Mouse (Mus musculus): ENCODE measurements around the gene Fbxo46.

DNA sequence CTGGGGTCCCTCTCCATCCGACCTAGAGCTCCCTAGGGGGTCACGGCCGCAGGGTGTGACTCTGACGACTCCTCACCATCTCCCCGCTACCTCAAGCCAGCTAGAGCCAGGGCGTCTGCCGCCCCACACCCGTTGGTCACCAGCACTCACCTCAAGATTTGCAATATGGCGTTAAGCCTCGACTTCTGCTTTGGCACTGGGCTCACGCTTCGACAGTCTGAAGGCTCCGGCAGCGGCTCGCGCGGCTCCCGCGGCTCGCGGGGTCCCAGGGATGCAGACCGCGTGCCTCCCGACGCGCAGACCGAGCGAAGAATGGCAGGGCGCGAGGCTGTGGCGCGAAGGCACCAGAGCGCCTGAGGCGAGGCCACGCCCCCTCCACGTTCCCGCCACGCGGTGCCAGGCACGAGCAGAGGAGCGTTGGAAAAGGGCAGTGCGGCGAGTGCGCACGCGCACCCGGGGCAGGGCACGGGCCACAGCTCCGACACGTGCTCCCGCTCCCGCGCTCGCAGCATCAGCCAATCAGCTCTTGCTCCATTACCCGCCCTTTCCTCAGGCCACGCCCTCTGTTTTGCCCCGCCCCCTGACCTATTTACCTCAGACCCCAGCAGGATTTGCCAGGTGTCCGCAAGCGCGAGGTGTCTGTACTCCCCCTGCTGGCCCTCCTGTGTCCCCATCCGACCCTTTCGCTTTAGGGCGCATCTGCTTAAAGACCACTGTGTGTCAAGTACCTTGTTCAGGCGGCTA is 1.5 kb upstream of the Fbxo46 start, which contains the start of gene Gm4969:
- TF ChIP-seq CTCF (IDR thresholded peaks at IDR 0.05; ENCODE audit: low read depth), result peak; percentile 37; the same call in 1 of the 2 replicates
- TF ChIP-seq EP300 (IDR thresholded peaks at IDR 0.05; ENCODE audit: low read depth), result no peak
